Mouse (Mus musculus) stomach, adult 2 months (tissue): ENCODE results near the gene Gm3373. TPM values are rescaled to one million over a fixed set of nuclear protein-coding genes. Genes with fewer than 3 reads are reported as not detected.

Experiments
- polyA plus RNA-seq: library from polyadenylated mRNA; depleted of rRNA; stranded (reverse); fragments of >200 nt; gene quantifications from 2 replicates; pipeline ENCODE4 v1.2.3, GENCODE M21; 2012; rRNA removed

Gene Gm3373
- 0.06 TPM in 1 of 2 replicates, not detected in the other for polyA plus RNA-seq

DNA sequence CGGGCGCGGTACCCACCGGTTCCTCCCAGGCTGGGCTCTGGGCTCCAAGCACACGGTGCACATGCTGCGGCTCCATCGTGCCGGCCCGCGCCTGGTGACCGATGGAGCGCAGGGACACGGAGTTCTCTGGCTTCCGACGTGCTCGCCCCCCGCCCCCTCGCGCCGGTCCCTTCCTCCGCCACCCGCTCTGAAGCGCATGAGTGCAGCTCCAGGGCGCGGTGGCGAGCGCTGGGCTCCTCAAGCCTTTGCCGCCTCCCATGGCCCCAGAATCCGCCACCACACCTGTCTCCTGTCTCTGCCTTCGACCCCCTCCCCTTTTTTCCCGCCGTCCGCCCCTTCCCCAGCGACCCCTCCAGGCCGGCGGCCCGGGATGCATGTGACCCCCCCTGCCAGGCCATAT is at the start of gene Gm3373:
Gene Gm3373 (minus strand): TSS at position 101 of the 400 bp plus-strand sequence.

DNA sequence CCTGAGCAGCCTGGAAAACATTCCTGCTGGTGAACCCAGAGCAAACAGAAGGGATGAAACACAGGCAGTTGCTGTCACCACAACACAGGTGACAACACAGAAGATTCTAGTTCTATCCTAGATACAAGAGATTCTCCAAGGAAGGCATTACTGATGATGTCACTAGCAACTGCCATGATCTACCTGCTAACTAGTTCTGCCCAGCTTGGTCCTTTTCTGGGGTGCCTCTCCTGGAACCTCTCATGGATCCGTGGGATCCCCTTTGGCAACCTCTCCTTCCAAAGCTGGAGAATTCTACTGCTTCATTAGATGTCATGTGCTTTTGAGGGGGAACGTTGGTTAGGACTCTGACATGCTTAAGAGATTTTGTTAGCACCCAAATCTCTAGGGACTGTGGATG is 54.0 kb downstream of the Gm3373 start, which contains the start of gene Gm9603:
Gene Gm9603 (minus strand): TSS at position 101 of the 400 bp plus-strand sequence.

Other genes with a start within 250 kb of the Gm3373 start
- gene Gm3488, start 239.9 kb downstream of the Gm3373 start, polyA plus RNA-seq: not detected in 2 replicates
- gene Gm3532, start 203.1 kb downstream of the Gm3373 start, polyA plus RNA-seq: not detected in 2 replicates
- gene Gm8265, start 108.5 kb downstream of the Gm3373 start, polyA plus RNA-seq: not detected in 2 replicates
- not detected in 2 replicates for gene Gm9603, start 54.1 kb downstream of the Gm3373 start, polyA plus RNA-seq
- 0.03 TPM in 1 of 2 replicates, not detected in the other for gene Gm3383, start 66.4 kb upstream of the Gm3373 start, polyA plus RNA-seq
- not detected in 2 replicates for gene Gm3424, start 88.8 kb upstream of the Gm3373 start, polyA plus RNA-seq
- gene Gm8237, start 138.8 kb upstream of the Gm3373 start, polyA plus RNA-seq: not detected in 2 replicates
- not detected in 2 replicates for gene Gm3248, start 220.2 kb upstream of the Gm3373 start, polyA plus RNA-seq
- gene Gm3453, start 237.6 kb upstream of the Gm3373 start, polyA plus RNA-seq: not detected in 2 replicates